8 mouse cellular contexts compared by ENCODE assay signal in genomic region chr14:59598260-59598627, GRCm38 (mm10). TPM values are rescaled to one million over a fixed set of nuclear protein-coding genes. Genes with fewer than 3 reads are reported as not detected.
DNase-seq lines count a peak whose midpoint lies in the region; ATAC-seq and TF ChIP-seq lines count a peak whose summit lies in the region.

No protein-coding gene starts in this region.

- no peak for TF ChIP-seq CTCF in kidney, postnatal 0 days (IDR thresholded peaks at IDR 0.05; ENCODE audit: low read depth)
- TF ChIP-seq CTCF in hindbrain, postnatal 0 days (IDR thresholded peaks at IDR 0.05; ENCODE audit: low read depth) = no peak

- no peak for DNase-seq in kidney, postnatal 0 days (ENCODE audit: low spot score)
- DNase-seq in kidney, postnatal 4 days = no peak
- DNase-seq in embryonic facial prominence, embryonic 10.5 days (ENCODE audit: low spot score) = no peak
- DNase-seq in hindbrain, postnatal 0 days (ENCODE audit: low spot score) = no peak
- DNase-seq in thymus, postnatal 10 days (ENCODE audit: low spot score in 2 of 2) = no peak
- DNase-seq in yolk sac, embryonic 10.5 days (ENCODE audit: low spot score) = no peak
- DNase-seq in layer of hippocampus, postnatal 10 days (ENCODE audit: low spot score in 2 of 2) = no peak

- H3K36me3 ChIP-seq in kidney, postnatal 0 days (ENCODE audit: insufficient read depth, low read length) = 0 out of 2 replicates have a peak, but pooled peaks cover 9% of the 10 kb centered on the region
- peaks cover 8% of the 10 kb centered on the region; the same call in 1 of the 2 replicates for H3K36me3 ChIP-seq in embryonic facial prominence, embryonic 10.5 days (replicated peaks)
- no peaks in the 10 kb centered on the region for H3K36me3 ChIP-seq in hindbrain, postnatal 0 days (ENCODE audit: insufficient read depth, low read length)
- no peaks in the 10 kb centered on the region for H3K36me3 ChIP-seq in midbrain, embryonic 16.5 days (ENCODE audit: control insufficient read depth, insufficient read depth, low read length)

- peaks cover 7% of the 10 kb centered on the region for H3K4me1 ChIP-seq in kidney, postnatal 0 days (replicated peaks; ENCODE audit: insufficient read depth, low read length)
- peaks cover 14% of the 10 kb centered on the region for H3K4me1 ChIP-seq in embryonic facial prominence, embryonic 10.5 days
- 0 out of 2 replicates have a peak, but pooled peaks cover 7% of the 10 kb centered on the region for H3K4me1 ChIP-seq in hindbrain, postnatal 0 days (ENCODE audit: insufficient read depth, low read length)
- H3K4me1 ChIP-seq in midbrain, embryonic 16.5 days (ENCODE audit: control insufficient read depth, insufficient read depth, low read length) = peaks cover 14% of the 10 kb centered on the region

- peak overlapping the region; percentile 85 for H3K27ac ChIP-seq in kidney, postnatal 0 days
- peak overlapping the region; percentile 84 for H3K27ac ChIP-seq in embryonic facial prominence, embryonic 10.5 days (replicated peaks)
- H3K27ac ChIP-seq in hindbrain, postnatal 0 days = peak overlapping the region; percentile 75
- H3K27ac ChIP-seq in midbrain, embryonic 16.5 days (ENCODE audit: low read length) = peak overlapping the region; percentile 75

- peak; percentile 29 for ATAC-seq in kidney, postnatal 0 days (replicated peaks; ENCODE audit: low FRiP score, low read depth)
- peak; percentile 43; the same call in 1 of the 2 replicates for ATAC-seq in hindbrain, postnatal 0 days
- peak; percentile 74 for ATAC-seq in midbrain, embryonic 16.5 days

- H3K27me3 ChIP-seq in kidney, postnatal 0 days (ENCODE audit: insufficient read depth, low read length) = no peaks in the 10 kb centered on the region
- H3K27me3 ChIP-seq in embryonic facial prominence, embryonic 10.5 days (replicated peaks; ENCODE audit: low read depth, poor library complexity, severe bottlenecking) = no peaks in the 10 kb centered on the region
- 0 out of 2 replicates have a peak, but pooled peaks cover 6% of the 10 kb centered on the region for H3K27me3 ChIP-seq in hindbrain, postnatal 0 days (ENCODE audit: insufficient read depth, low read length)
- H3K27me3 ChIP-seq in midbrain, embryonic 16.5 days (ENCODE audit: control insufficient read depth, insufficient read depth, low read depth, low read length) = peaks cover 3% of the 10 kb centered on the region; the same call in 1 of the 2 replicates

- peak overlapping the region; percentile 87 for H3K9ac ChIP-seq in kidney, postnatal 0 days (ENCODE audit: low read depth, low read length)
- H3K9ac ChIP-seq in hindbrain, postnatal 0 days (replicated peaks; ENCODE audit: low read length) = peak overlapping the region; percentile 91
- peak overlapping the region; percentile 94 for H3K9ac ChIP-seq in midbrain, embryonic 16.5 days (ENCODE audit: low read depth, low read length)

- H3K4me3 ChIP-seq in kidney, postnatal 0 days (replicated peaks; ENCODE audit: low read depth, low read length) = peak overlapping the region; percentile 93
- H3K4me3 ChIP-seq in embryonic facial prominence, embryonic 10.5 days = peak overlapping the region; percentile 95
- peak overlapping the region; percentile 86 for H3K4me3 ChIP-seq in hindbrain, postnatal 0 days (ENCODE audit: low read length)
- H3K4me3 ChIP-seq in midbrain, embryonic 16.5 days (ENCODE audit: low read depth, low read length) = peak overlapping the region; percentile 94

- H3K4me2 ChIP-seq in kidney, postnatal 0 days (ENCODE audit: low read length) = peak overlapping the region; percentile 57
- H3K4me2 ChIP-seq in hindbrain, postnatal 0 days (ENCODE audit: low read depth, low read length) = peak overlapping the region; percentile 91
- peak overlapping the region; percentile 71 for H3K4me2 ChIP-seq in midbrain, embryonic 16.5 days (ENCODE audit: low read length)

- WGBS in kidney, postnatal 0 days = 1% methylated on average over 8 of the region's 8 CpGs
- 3% methylated on average over 8 of the region's 8 CpGs for WGBS in embryonic facial prominence, embryonic 10.5 days
- 5% methylated on average over 8 of the region's 8 CpGs for WGBS in hindbrain, postnatal 0 days
- WGBS in midbrain, embryonic 16.5 days = 5% methylated on average over 8 of the region's 8 CpGs

- no peaks in the 10 kb centered on the region for H3K9me3 ChIP-seq in kidney, postnatal 0 days (replicated peaks; ENCODE audit: low read length)
- H3K9me3 ChIP-seq in embryonic facial prominence, embryonic 10.5 days = no peaks in the 10 kb centered on the region
- H3K9me3 ChIP-seq in hindbrain, postnatal 0 days (ENCODE audit: low read length) = no peaks in the 10 kb centered on the region
- H3K9me3 ChIP-seq in midbrain, embryonic 16.5 days (replicated peaks; ENCODE audit: control insufficient read depth, low read length, poor library complexity, severe bottlenecking) = no peaks in the 10 kb centered on the region

RNA-seq across cellular contexts. Expression of gene Cdadc1, which starts 0.5 kb away (rescaled TPM):
- polyA plus RNA-seq in kidney, postnatal 0 days (2015; fragmentation: Nextera tagmentation; extraction: Ambion mirVana) = 37.5 and 41.2 TPM in 2 replicates
- polyA plus RNA-seq in embryonic facial prominence, embryonic 10.5 days (2016; fragmentation: Nextera tagmentation; extraction: Ambion mirVana) = 24.7 and 28.9 TPM in 2 replicates
- total RNA-seq in hindbrain, postnatal 0 days (2014; rRNA removed) = 5.2 and 49.7 TPM in 2 replicates
- 36.3 and 38.1 TPM in 2 replicates for polyA plus RNA-seq in hindbrain, postnatal 0 days (2015; fragmentation: Nextera tagmentation; extraction: Ambion mirVana)
- polyA plus RNA-seq in midbrain, embryonic 16.5 days (2015; fragmentation: Nextera tagmentation; extraction: Ambion mirVana) = 31.8 and 33.6 TPM in 2 replicates
- total RNA-seq in layer of hippocampus, postnatal 10 days (2021) = 10 to 100 TPM; 42.0 to 49.1 TPM

RNA-seq across cellular contexts. Expression of gene Shisa2, which starts 26.9 kb away (rescaled TPM):
- polyA plus RNA-seq in kidney, postnatal 0 days (2015; fragmentation: Nextera tagmentation; extraction: Ambion mirVana) = 11.8 and 15.9 TPM in 2 replicates
- polyA plus RNA-seq in embryonic facial prominence, embryonic 10.5 days (2016; fragmentation: Nextera tagmentation; extraction: Ambion mirVana) = 26.1 and 29.8 TPM in 2 replicates
- total RNA-seq in hindbrain, postnatal 0 days (2014; rRNA removed) = 13.6 and 13.7 TPM in 2 replicates
- polyA plus RNA-seq in hindbrain, postnatal 0 days (2015; fragmentation: Nextera tagmentation; extraction: Ambion mirVana) = 3.7 and 3.9 TPM in 2 replicates
- 4.7 and 5.9 TPM in 2 replicates for polyA plus RNA-seq in midbrain, embryonic 16.5 days (2015; fragmentation: Nextera tagmentation; extraction: Ambion mirVana)
- 1 to 10 TPM; 4.1 to 4.3 TPM for total RNA-seq in layer of hippocampus, postnatal 10 days (2021)
